Mouse (Mus musculus) heart, adult 2 months (tissue): ENCODE measurements around the gene Atad5. TPM values are rescaled to one million over a fixed set of nuclear protein-coding genes. Genes with fewer than 3 reads are reported as not detected.

Experiments
- DNase-seq, 2 experiments: peaks; one replicate each; pipeline ENCODE4 v3.0.0; 2021
- H3K27ac ChIP-seq: fragments of 200-600 bp; 2 replicates; pipeline ENCODE4 v1.8.1; 2022
- H3K27me3 ChIP-seq: fragments of 200-500 bp; 2 replicates; pipeline ENCODE4 v1.6.1; 2012; ENCODE audit warnings: mild to moderate bottlenecking, low read length, inconsistent platforms, mixed read lengths; ENCODE audit not compliant: control insufficient read depth, insufficient read depth
- H3K36me3 ChIP-seq: fragments of 200-500 bp; 2 replicates; pipeline ENCODE4 v1.6.1; 2012; ENCODE audit warnings: low read length, inconsistent platforms; ENCODE audit not compliant: control insufficient read depth, insufficient read depth
- H3K4me1 ChIP-seq: fragments of 200-500 bp; 2 replicates; pipeline ENCODE4 v1.6.1; 2011; ENCODE audit warnings: low read length; ENCODE audit not compliant: control insufficient read depth, insufficient read depth
- H3K4me3 ChIP-seq: fragments of 200-600 bp; 2 replicates; pipeline ENCODE4 v1.8.1; 2022
- H3K79me2 ChIP-seq: fragments of 200-500 bp; replicated peaks from 2 replicates; pipeline ENCODE4 v1.6.1; 2012; ENCODE audit warnings: mild to moderate bottlenecking, inconsistent platforms, low read length, moderate library complexity, mixed read lengths; ENCODE audit not compliant: control insufficient read depth, insufficient read depth
- H3K9ac ChIP-seq: fragments of 200-500 bp; 2 replicates; pipeline ENCODE4 v1.6.1; 2012; ENCODE audit warnings: low read depth, mild to moderate bottlenecking, control low read depth, inconsistent platforms, low read length, mixed read lengths
- CTCF ChIP-seq: fragments of 200-600 bp; IDR thresholded peaks from 2 replicates; pipeline ENCODE4 v1.8.1; 2022; ENCODE audit warnings: antibody characterized with exemption, mild to moderate bottlenecking, moderate library complexity
- EP300 ChIP-seq: fragments of 200-500 bp; IDR thresholded peaks from 2 replicates; pipeline ENCODE4 v1.6.1; 2011; ENCODE audit warnings: low read depth, low read length, control low read depth; ENCODE audit not compliant: insufficient read depth
- POLR2A ChIP-seq: fragments of 200-500 bp; IDR thresholded peaks from 2 replicates; pipeline ENCODE4 v1.6.1; 2011; ENCODE audit warnings: mild to moderate bottlenecking, low read depth, low read length, control low read depth; ENCODE audit not compliant: insufficient read depth
- WGBS: fragments of 180-500 bp; shearing (Covaris S2); methylation state at CpG from one replicate; pipeline ENCODE4 v1.1.7; 2018; 5-methylcytosine and 5-hydroxymethylcytosine counted together
- intact Hi-C: fragments of 180-260 bp; cut with DNase I; formaldehyde crosslinking; loops from one replicate; pipeline ENCODE4 v1.15.1; 2025
- polyA plus RNA-seq: library from polyadenylated mRNA; depleted of rRNA; stranded (reverse); fragments of >200 nt; gene quantifications from 2 replicates; pipeline ENCODE4 v1.2.3, GENCODE M21; 2012; rRNA removed
- total RNA-seq, 2 experiments: library from RNA; stranded (reverse); gene quantifications; 2 replicates each; pipeline ENCODE4 v1.2.3; 2021

Atad5 gene
- total and polyA plus RNA-seq, 3 experiments, result 0.27 to 0.84 (median 0.70) TPM

- peak; percentile 92 to 93 for DNase-seq
- Histone ChIP-seq H3K27ac (peak within 1 kb of the TSS; percentile 98), H3K27me3 (no peaks in the 10 kb centered on the region), H3K4me1 (no peaks in the 10 kb centered on the region; the same call in none of the 2 replicates), H3K9ac (peak within 1 kb of the TSS; percentile 92), H3K4me3 (peak within 1 kb of the TSS; percentile 99), H3K36me3 (peaks cover 3% of the 10 kb centered on the region; the same call in 1 of the 2 replicates), H3K79me2 (no peaks in the 10 kb centered on the region)
- under 1% methylated on average over 33 of the region's 33 CpGs for WGBS
- intact Hi-C loops, result loop anchor here (2.0 to 5.0 kb wide), 2 partner anchors 41 to 96 kb away; partner anchors contain the start of genes Atad5 and Tefm
- peak; percentile 90; the same call in 1 of the 2 replicates for TF ChIP-seq EP300
- peak; percentile 96 for TF ChIP-seq POLR2A
- no peak for TF ChIP-seq CTCF
Observed at GRCm38 (mm10) chr11:80183705-80184255, 94.6 kb downstream of the Atad5 start, which contains the start of gene Rnf135. TSS of gene Rnf135 (plus strand) at chr11:80183851.

- intact Hi-C loops, result loop anchor here (2.0 to 5.0 kb wide), 2 partner anchors 42 to 97 kb away; partner anchors contain the start of genes Atad5 and Tefm
- DNase-seq, result no peak
- H3K36me3 ChIP-seq, result peaks cover 3% of the 10 kb centered on the region; the same call in 1 of the 2 replicates
- H3K27me3 ChIP-seq, result no peaks in the 10 kb centered on the region
- H3K4me1 ChIP-seq, result no peaks in the 10 kb centered on the region; the same call in none of the 2 replicates
- TF ChIP-seq POLR2A, result no peak
- H3K79me2 ChIP-seq, result no peaks in the 10 kb centered on the region
- WGBS, result 80% methylated on average over 6 of the region's 6 CpGs
- peak overlapping the region; percentile 92; the same call in 1 of the 2 replicates for H3K9ac ChIP-seq
- H3K4me3 ChIP-seq, result peak overlapping the region; percentile 99
- peak overlapping the region; percentile 98 for H3K27ac ChIP-seq
Observed at GRCm38 (mm10) chr11:80184531-80185071, 95.4 kb downstream of the Atad5 start.

Other genes starting within 250 kb of the Atad5 start
- 10 to 100 TPM; 25.5 to 26.6 TPM for gene Utp6, start 127.0 kb upstream of the Atad5 start, total RNA-seq
- 5.9 and 11.7 TPM in 2 replicates for gene Utp6, start 127.0 kb upstream of the Atad5 start, polyA plus RNA-seq
- 10 to 100 TPM; 23.9 to 26.7 TPM for gene Suz12, start 96.3 kb upstream of the Atad5 start, total RNA-seq
- gene Suz12, start 96.3 kb upstream of the Atad5 start, polyA plus RNA-seq, result 3.7 and 7.8 TPM in 2 replicates
- 10 to 100 TPM; 10.8 to 10.9 TPM for gene Crlf3, start 8.4 kb upstream of the Atad5 start, total RNA-seq
- gene Crlf3, start 8.4 kb upstream of the Atad5 start, polyA plus RNA-seq, result 8.0 and 11.7 TPM in 2 replicates
- 10 to 100 TPM; 24.4 to 28.7 TPM for gene Tefm, start 52.8 kb downstream of the Atad5 start, total RNA-seq
- 14.7 and 21.3 TPM in 2 replicates for gene Tefm, start 52.8 kb downstream of the Atad5 start, polyA plus RNA-seq
- gene Adap2, start 64.7 kb downstream of the Atad5 start, total RNA-seq, result 10 to 100 TPM; 10.5 to 11.0 TPM
- gene Adap2, start 64.7 kb downstream of the Atad5 start, polyA plus RNA-seq, result 5.5 and 8.1 TPM in 2 replicates
- 1 to 10 TPM; 4.4 to 4.6 TPM for gene Rnf135, start 94.5 kb downstream of the Atad5 start, total RNA-seq
- 5.4 and 6.3 TPM in 2 replicates for gene Rnf135, start 94.5 kb downstream of the Atad5 start, polyA plus RNA-seq
- gene Rhot1, start 119.6 kb downstream of the Atad5 start, total RNA-seq, result 10 to 100 TPM; 57.2 to 60.7 TPM
- 38.7 and 69.5 TPM in 2 replicates for gene Rhot1, start 119.6 kb downstream of the Atad5 start, polyA plus RNA-seq
- gene Rhbdl3, start 211.5 kb downstream of the Atad5 start, total RNA-seq, result 10 to 100 TPM in 1 of 2 experiments, 1 to 10 TPM in 1; 6.8 to 11.1 TPM
- 9.4 and 12.6 TPM in 2 replicates for gene Rhbdl3, start 211.5 kb downstream of the Atad5 start, polyA plus RNA-seq